Mouse (Mus musculus) heart, postnatal 0 days (tissue): Measurements from ENCODE around the gene Enox1.

ENCODE experiments used
- CTCF ChIP-seq: IDR thresholded peaks from 2 replicates; pipeline ENCODE4 v1.5.1; 2016; ENCODE audit warnings: antibody characterized with exemption, control low read depth, low read depth
- EP300 ChIP-seq: IDR thresholded peaks from 2 replicates; pipeline ENCODE4 v1.6.1; 2016; ENCODE audit warnings: antibody characterized with exemption, low read depth

- TF ChIP-seq CTCF (0 out of 2 replicates have a peak, but pooled peaks have one; percentile 20), EP300 (no peak)
Observed at GRCm38 (mm10) chr14:77708354-77709150, 552.0 kb downstream of the Enox1 start.
